Mouse (Mus musculus): ENCODE results near the gene Itih1.

DNA sequence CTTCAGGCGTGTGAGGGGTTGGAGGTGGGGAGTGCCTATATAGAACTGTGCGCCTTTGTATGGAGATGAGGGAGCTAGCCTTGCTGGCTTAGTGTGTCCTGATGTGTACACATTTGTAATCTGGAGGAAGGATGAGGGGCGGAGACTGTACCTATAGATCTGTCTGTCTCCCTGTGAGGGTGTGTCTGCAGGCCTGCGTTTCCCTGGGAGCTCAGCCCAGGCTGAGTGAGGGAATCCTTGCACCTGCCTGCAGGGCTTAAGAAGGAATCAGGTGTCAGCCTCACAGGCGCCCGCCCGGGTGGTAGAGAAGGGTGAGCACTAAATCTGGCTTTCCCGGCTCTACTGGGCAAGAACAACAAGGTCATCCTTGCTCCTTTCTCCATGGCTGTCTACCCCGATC, 63.3 kb downstream of the Itih1 start:
- TF ChIP-seq POLR2A (IDR thresholded peaks at IDR 0.05; ENCODE audit: insufficient read depth, low read length) (no peak), CTCF (IDR thresholded peaks at IDR 0.05; ENCODE audit: low read depth, low read length) (no peak), EP300 (IDR thresholded peaks at IDR 0.05; ENCODE audit: insufficient read depth, low read depth, low read length) (0 out of 2 replicates have a peak, but pooled peaks have one; percentile 12)

Measured in ES-Bruce4 (cell line).